Mouse (Mus musculus) heart, postnatal 0 days (tissue): Measurements from ENCODE around the gene Hist2h3b. TPM values are rescaled to one million over a fixed set of nuclear protein-coding genes. Genes with fewer than 3 reads are reported as not detected.
A peak's percentile ranks its signal among the peaks of the same experiment; 100 is the strongest.

Experiments
- ATAC-seq: fragments of 200-750 bp; cut with Nextera tagmentation; 2 replicates; pipeline ENCODE4 v1.8.0; 2017; ENCODE audit warnings: low read depth, moderate number of reproducible peaks, moderate library complexity; ENCODE audit not compliant: insufficient read depth
- DNase-seq: peaks from one replicate; pipeline ENCODE4 v3.0.0-alpha.2; 2016; ENCODE audit warnings: low spot score
- H3K27ac ChIP-seq: fragments of 300-500 bp; sonication (generic); 2 replicates; pipeline ENCODE4 v1.5.1; 2014; ENCODE audit warnings: low read depth, mild to moderate bottlenecking
- H3K27me3 ChIP-seq: fragments of 300-500 bp; sonication (generic); 2 replicates; pipeline ENCODE4 v1.6.1; 2014; ENCODE audit warnings: low read length, mixed read lengths; ENCODE audit not compliant: control insufficient read depth, insufficient read depth
- H3K36me3 ChIP-seq: fragments of 300-500 bp; sonication (generic); replicated peaks from 2 replicates; pipeline ENCODE4 v1.6.1; 2014; ENCODE audit warnings: low read length, mixed read lengths; ENCODE audit not compliant: control insufficient read depth, insufficient read depth
- H3K4me1 ChIP-seq: fragments of 300-500 bp; sonication (generic); 2 replicates; pipeline ENCODE4 v1.6.1; 2014; ENCODE audit warnings: antibody characterized with exemption; ENCODE audit not compliant: control insufficient read depth, insufficient read depth
- H3K4me2 ChIP-seq: fragments of 300-500 bp; sonication (generic); 2 replicates; pipeline ENCODE4 v1.6.1; 2014; ENCODE audit warnings: low read depth, mild to moderate bottlenecking, low read length, moderate library complexity
- H3K4me3 ChIP-seq: fragments of 300-500 bp; sonication (generic); 2 replicates; pipeline ENCODE4 v1.5.1; 2014; ENCODE audit warnings: low read depth, low read length
- H3K9ac ChIP-seq: fragments of 300-500 bp; sonication (generic); replicated peaks from 2 replicates; pipeline ENCODE4 v1.6.1; 2014; ENCODE audit warnings: low read depth, low read length, mixed read lengths
- H3K9me3 ChIP-seq: fragments of 300-500 bp; sonication (generic); replicated peaks from 2 replicates; pipeline ENCODE4 v1.6.1; 2016; ENCODE audit warnings: low read length; ENCODE audit not compliant: control insufficient read depth
- CTCF ChIP-seq: IDR thresholded peaks from 2 replicates; pipeline ENCODE4 v1.5.1; 2016; ENCODE audit warnings: antibody characterized with exemption, control low read depth, low read depth
- EP300 ChIP-seq: IDR thresholded peaks from 2 replicates; pipeline ENCODE4 v1.6.1; 2016; ENCODE audit warnings: antibody characterized with exemption, low read depth
- WGBS: fragments of 180-500 bp; shearing (Covaris S2); extraction: QIAGEN DNeasy Blood & Tissue Kit; methylation state at CpG from one replicate; pipeline ENCODE4 v1.1.7; 2014; 5-methylcytosine and 5-hydroxymethylcytosine counted together
- polyA plus RNA-seq: library from polyadenylated mRNA; unstranded; fragments of >200 nt; fragmentation: Nextera tagmentation; extraction: Ambion mirVana; gene quantifications from 2 replicates; pipeline ENCODE4 v1.2.1, GENCODE M21; 2015
- total RNA-seq: library from RNA; depleted of rRNA; stranded (reverse); fragments of >200 nt; gene quantifications from 2 replicates; pipeline ENCODE4 v1.2.3, GENCODE M21; 2014; ENCODE audit warnings: low replicate concordance

The Hist2h3b gene
- total and polyA plus RNA-seq, 2 experiments from 2014 or later = 13.1 to 1,066 TPM

GRCm38 (mm10) chr3:96293787-96294186 lies 25.3 kb downstream of the Hist2h3b start, which contains the start of gene Fcgr1:
TSS of gene Fcgr1 (minus strand) at chr3:96293969.
- H3K4me3 ChIP-seq = no peak within 1 kb of the TSS
- DNase-seq (no peak), ATAC-seq (no peak)
- no peak within 1 kb of the TSS for H3K4me2 ChIP-seq
- no peaks in the 10 kb centered on the region for H3K27me3 ChIP-seq
- no peaks in the 10 kb centered on the region for H3K4me1 ChIP-seq
- no peak for TF ChIP-seq CTCF
- TF ChIP-seq EP300 = no peak
- WGBS = 75% methylated on average over 4 of the region's 4 CpGs
- no peak within 1 kb of the TSS for H3K27ac ChIP-seq
- H3K36me3 ChIP-seq = no peaks in the 10 kb centered on the region
- no peaks in the 10 kb centered on the region for H3K9me3 ChIP-seq
- no peak within 1 kb of the TSS for H3K9ac ChIP-seq

DNA sequence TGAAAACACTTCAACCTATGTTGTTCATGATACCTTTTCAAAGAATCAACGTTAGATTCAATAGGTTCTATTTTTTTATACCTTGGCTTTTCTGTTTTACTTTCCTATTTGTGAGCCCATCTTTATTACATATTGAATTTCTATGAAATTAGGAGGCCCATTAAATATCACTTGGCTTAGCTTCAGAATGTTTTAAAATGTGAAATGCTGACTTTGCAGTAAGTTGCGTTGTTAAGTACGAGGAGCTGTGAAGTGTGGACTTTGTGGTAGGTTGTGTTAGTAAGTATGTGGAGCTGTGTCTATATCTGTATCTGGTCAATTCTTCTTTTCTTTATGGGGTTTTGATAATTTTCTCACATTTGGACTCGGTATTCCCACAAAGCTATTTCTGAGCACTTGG lies 29.9 kb downstream of the Hist2h3b start:
- Histone ChIP-seq H3K9me3 (no peaks in the 10 kb centered on the region), H3K4me2 (no peak overlapping the region), H3K27me3 (peaks cover 11% of the 10 kb centered on the region), H3K27ac (no peak overlapping the region), H3K4me1 (no peaks in the 10 kb centered on the region), H3K36me3 (no peaks in the 10 kb centered on the region), H3K9ac (no peak overlapping the region), H3K4me3 (no peak overlapping the region)
- ATAC-seq = no peak
- no peak for TF ChIP-seq EP300
- no peak for TF ChIP-seq CTCF
- DNase-seq = no peak
- 81% methylated on average over 4 of the region's 4 CpGs for WGBS

DNA sequence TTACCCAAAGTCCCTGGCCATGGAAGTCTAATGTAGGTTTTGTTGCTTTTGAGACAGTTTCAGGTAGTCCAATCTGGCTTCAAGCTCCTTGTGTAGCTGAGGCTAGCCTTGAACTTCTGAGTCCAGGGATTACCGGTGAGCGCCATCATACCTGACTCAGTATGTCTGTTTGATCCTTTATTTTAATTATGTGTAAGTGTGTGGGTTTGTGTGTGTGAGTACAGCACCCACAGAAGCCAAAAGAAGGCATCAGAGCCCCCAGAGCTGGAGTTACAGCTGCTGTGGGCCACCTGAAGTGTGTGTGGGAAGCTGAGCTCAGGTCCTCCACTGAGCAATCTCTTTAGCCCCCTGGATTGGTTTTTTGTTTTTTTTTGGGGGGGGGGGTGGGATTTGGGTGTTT lies 31.1 kb downstream of the Hist2h3b start:
- Histone ChIP-seq H3K9me3 (no peaks in the 10 kb centered on the region), H3K4me2 (no peak overlapping the region), H3K4me3 (no peak overlapping the region), H3K27ac (no peak overlapping the region), H3K9ac (no peak overlapping the region), H3K27me3 (peaks cover 11% of the 10 kb centered on the region), H3K4me1 (no peaks in the 10 kb centered on the region), H3K36me3 (no peaks in the 10 kb centered on the region)
- no peak for DNase-seq
- 96% methylated on average over 2 of the region's 2 CpGs for WGBS
- ATAC-seq = no peak
- TF ChIP-seq CTCF (no peak), EP300 (no peak)

DNA sequence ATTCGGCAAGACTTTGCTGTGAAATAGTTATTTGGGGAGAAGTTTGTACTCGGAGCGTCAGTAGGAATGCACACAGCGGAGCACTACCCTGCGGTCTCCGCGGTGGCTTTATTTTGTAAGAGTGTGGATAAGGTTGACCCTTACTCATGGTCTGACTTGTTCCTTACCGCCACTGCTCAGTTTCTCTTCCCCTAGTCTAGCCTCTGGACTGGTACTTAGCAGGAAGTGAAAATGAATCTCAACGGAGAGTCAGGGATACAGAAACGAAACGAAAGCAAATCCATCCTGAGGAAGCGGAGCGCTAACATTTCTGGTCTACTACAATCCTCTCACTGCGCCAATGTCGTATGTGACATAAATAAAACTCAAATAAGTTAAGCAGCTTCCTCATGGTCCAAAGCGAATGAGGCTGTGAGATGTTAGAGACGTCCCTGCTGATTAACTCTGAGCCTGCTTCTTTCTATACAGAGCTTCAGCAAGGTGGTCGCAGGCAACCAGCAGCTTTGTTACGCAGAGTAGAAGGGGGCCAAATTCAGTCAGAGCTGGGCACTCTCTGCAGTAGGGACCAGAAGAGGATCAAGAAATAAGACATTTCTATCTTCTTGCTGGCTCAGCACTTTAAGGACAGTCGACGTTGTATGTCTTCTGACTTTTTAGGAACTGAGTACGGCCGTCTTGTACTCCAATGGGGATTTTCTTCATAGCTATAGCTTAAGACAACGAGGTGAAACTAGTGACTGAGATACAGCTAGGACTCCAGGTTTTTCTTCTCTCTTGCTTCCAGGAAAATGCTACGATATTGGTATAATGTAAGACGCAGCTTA lies 32.5 kb downstream of the Hist2h3b start:
- no peak for DNase-seq

DNA sequence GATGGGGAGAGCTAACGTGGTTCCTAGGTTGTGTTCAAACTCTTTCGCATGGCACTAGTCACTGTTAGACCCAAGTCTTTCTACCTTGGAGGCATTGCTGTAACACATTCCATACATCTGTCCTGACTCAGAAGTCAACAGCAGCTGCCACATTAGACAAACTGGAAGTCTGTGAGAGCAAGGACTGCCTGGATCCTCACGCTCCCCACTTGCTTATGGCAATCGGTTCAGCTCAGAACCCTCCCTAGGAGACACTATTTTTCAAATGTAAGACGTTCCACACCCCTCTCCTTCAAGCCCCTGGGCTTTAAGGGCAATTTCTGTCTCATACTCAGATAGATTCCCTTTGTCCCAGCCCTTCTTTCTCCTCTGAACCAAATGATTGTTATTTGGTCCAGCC lies 33.6 kb downstream of the Hist2h3b start:
- Histone ChIP-seq H3K36me3 (no peaks in the 10 kb centered on the region), H3K4me3 (no peak overlapping the region), H3K4me1 (no peaks in the 10 kb centered on the region), H3K9me3 (no peaks in the 10 kb centered on the region), H3K4me2 (no peak overlapping the region), H3K27ac (no peak overlapping the region), H3K9ac (no peak overlapping the region), H3K27me3 (peaks cover 11% of the 10 kb centered on the region)
- DNase-seq = no peak
- TF ChIP-seq EP300 (no peak), CTCF (no peak)
- no peak for ATAC-seq
- WGBS = 72% methylated on average over 5 of the region's 5 CpGs

More for the DNA sequence above, 32.5 kb downstream of the Hist2h3b start:
- H3K4me3 ChIP-seq = peak overlapping the region; percentile 44
- TF ChIP-seq CTCF (no peak), EP300 (no peak)
- H3K9ac ChIP-seq = no peak overlapping the region; the same call in 1 of the 2 replicates
- ATAC-seq = no peak; the same call in 1 of the 2 replicates
- peaks cover 11% of the 10 kb centered on the region for H3K27me3 ChIP-seq
- peak overlapping the region; percentile 55 for H3K4me2 ChIP-seq
- no peaks in the 10 kb centered on the region for H3K36me3 ChIP-seq
- H3K4me1 ChIP-seq = no peaks in the 10 kb centered on the region
- WGBS = 59% methylated on average over 26 of the region's 26 CpGs
- H3K9me3 ChIP-seq = no peaks in the 10 kb centered on the region
- H3K27ac ChIP-seq = no peak overlapping the region

DNA sequence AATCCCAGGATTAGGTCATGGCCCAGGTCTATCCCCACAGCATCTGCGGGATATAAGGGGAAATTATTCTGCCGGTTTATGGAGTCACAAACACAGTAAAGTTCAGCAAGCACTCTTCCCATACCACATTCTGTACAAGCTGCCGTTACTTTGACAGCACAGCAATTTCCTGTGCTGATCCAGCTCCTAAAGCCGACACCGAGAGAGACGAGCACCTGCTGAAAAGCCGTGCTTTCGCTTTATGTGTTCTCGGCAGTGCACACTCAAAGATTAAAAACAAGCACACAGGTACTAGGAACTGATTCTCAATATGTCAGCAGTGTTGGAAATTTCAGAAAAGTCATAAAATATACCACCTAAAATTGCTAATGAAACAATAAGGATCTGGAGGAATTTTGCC lies 38.1 kb downstream of the Hist2h3b start:
- Histone ChIP-seq H3K4me1 (no peaks in the 10 kb centered on the region), H3K36me3 (no peaks in the 10 kb centered on the region), H3K9ac (no peak overlapping the region), H3K4me2 (no peak overlapping the region), H3K4me3 (no peak overlapping the region), H3K27me3 (peaks cover 6% of the 10 kb centered on the region), H3K9me3 (no peaks in the 10 kb centered on the region), H3K27ac (no peak overlapping the region)
- TF ChIP-seq EP300 = no peak
- no peak for TF ChIP-seq CTCF
- ATAC-seq (no peak), DNase-seq (no peak)
- WGBS = 66% methylated on average over 9 of the region's 9 CpGs
